Comparison of ENCODE assay signal across 8 mouse cellular contexts in genomic region chr9:122027914-122028745, GRCm38 (mm10). TPM values are rescaled to one million over a fixed set of nuclear protein-coding genes. Genes with fewer than 3 reads are reported as not detected.
A peak's percentile ranks its signal among the peaks of the same experiment; 100 is the strongest.
DNase-seq lines count a peak whose midpoint lies in the region; ATAC-seq lines count a peak whose summit lies in the region.

No protein-coding gene starts in this region.

- peak overlapping the region; percentile 91 for H3K27ac ChIP-seq in heart, embryonic 16.5 days (ENCODE audit: low read length)
- H3K27ac ChIP-seq in limb, embryonic 10.5 days = peak overlapping the region; percentile 73; the same call in 1 of the 2 replicates
- peak overlapping the region; percentile 74 for H3K27ac ChIP-seq in stomach, embryonic 16.5 days (ENCODE audit: low read length)

- peak overlapping the region; percentile 23; the same call in 1 of the 2 replicates for H3K4me2 ChIP-seq in heart, embryonic 16.5 days (ENCODE audit: low read depth, low read length)
- no peak overlapping the region for H3K4me2 ChIP-seq in stomach, embryonic 16.5 days (ENCODE audit: low read depth, low read length)

- peaks cover 39% of the 10 kb centered on the region for H3K4me1 ChIP-seq in heart, embryonic 16.5 days (ENCODE audit: control insufficient read depth, insufficient read depth, low read length)
- peaks cover 32% of the 10 kb centered on the region for H3K4me1 ChIP-seq in limb, embryonic 10.5 days
- H3K4me1 ChIP-seq in stomach, embryonic 16.5 days (ENCODE audit: control insufficient read depth, insufficient read depth, low read length) = peaks cover 21% of the 10 kb centered on the region

- no peak overlapping the region for H3K4me3 ChIP-seq in heart, embryonic 16.5 days (ENCODE audit: low read length)
- H3K4me3 ChIP-seq in limb, embryonic 10.5 days = no peak overlapping the region
- H3K4me3 ChIP-seq in stomach, embryonic 16.5 days (replicated peaks; ENCODE audit: low read length) = no peak overlapping the region

- no peaks in the 10 kb centered on the region for H3K9me3 ChIP-seq in heart, embryonic 16.5 days (replicated peaks; ENCODE audit: control insufficient read depth, low read length)
- H3K9me3 ChIP-seq in limb, embryonic 10.5 days (replicated peaks) = no peaks in the 10 kb centered on the region
- no peaks in the 10 kb centered on the region for H3K9me3 ChIP-seq in stomach, embryonic 16.5 days (replicated peaks; ENCODE audit: control insufficient read depth, low read length)

- no peaks in the 10 kb centered on the region for H3K27me3 ChIP-seq in heart, embryonic 16.5 days (ENCODE audit: control insufficient read depth, insufficient read depth, low read length)
- H3K27me3 ChIP-seq in limb, embryonic 10.5 days (ENCODE audit: low read depth, poor library complexity, severe bottlenecking) = no peaks in the 10 kb centered on the region
- no peaks in the 10 kb centered on the region for H3K27me3 ChIP-seq in stomach, embryonic 16.5 days (ENCODE audit: control insufficient read depth, insufficient read depth, low read length)

- no peak for ATAC-seq in cerebellum, adult (ENCODE audit: insufficient number of reproducible peaks, low FRiP score, low TSS enrichment)
- peak; percentile 72 for ATAC-seq in heart, embryonic 16.5 days (replicated peaks; ENCODE audit: extremely low read depth, insufficient read depth, low FRiP score)
- ATAC-seq in stomach, embryonic 16.5 days (ENCODE audit: insufficient read depth, low FRiP score) = 0 out of 2 replicates have a peak, but pooled peaks have one; percentile 45
- no peak for ATAC-seq in inflammation-experienced regulatory T-cells, adult 6 months

- no peaks in the 10 kb centered on the region for H3K36me3 ChIP-seq in heart, embryonic 16.5 days (ENCODE audit: control insufficient read depth, insufficient read depth)
- H3K36me3 ChIP-seq in limb, embryonic 10.5 days = no peaks in the 10 kb centered on the region
- H3K36me3 ChIP-seq in stomach, embryonic 16.5 days (ENCODE audit: control insufficient read depth, insufficient read depth, low read length) = no peaks in the 10 kb centered on the region

- peak; percentile 35 for DNase-seq in cerebellum, adult 11 months
- peak; percentile 38 for DNase-seq in adrenal gland, postnatal 25 days
- DNase-seq in limb, embryonic 10.5 days (ENCODE audit: low spot score) = no peak
- no peak for DNase-seq in left cerebral cortex, adult 18-20 months (ENCODE audit: low spot score in 2 of 2)

- WGBS in heart, embryonic 16.5 days = 29% methylated on average over 11 of the region's 11 CpGs
- WGBS in limb, embryonic 10.5 days = 91% methylated on average over 11 of the region's 11 CpGs
- 68% methylated on average over 11 of the region's 11 CpGs for WGBS in stomach, embryonic 16.5 days

- H3K9ac ChIP-seq in heart, embryonic 16.5 days (ENCODE audit: low read length) = no peak overlapping the region
- H3K9ac ChIP-seq in stomach, embryonic 16.5 days (ENCODE audit: low read length) = no peak overlapping the region

RNA-seq across cellular contexts. Expression of gene Pomgnt2, which starts 31.2 kb away (rescaled TPM):
- 16.3 and 21.3 TPM in 2 replicates for total RNA-seq in adrenal gland, postnatal 25 days (2021)
- 12.5 and 13.0 TPM in 2 replicates for polyA plus RNA-seq in heart, embryonic 16.5 days (2015; fragmentation: Nextera tagmentation; extraction: Ambion mirVana)
- polyA plus RNA-seq in limb, embryonic 10.5 days (2016; fragmentation: Nextera tagmentation; extraction: Ambion mirVana) = 11.5 and 12.5 TPM in 2 replicates
- 15.6 and 16.2 TPM in 2 replicates for polyA plus RNA-seq in stomach, embryonic 16.5 days (2015; fragmentation: Nextera tagmentation; extraction: Ambion mirVana)
- total RNA-seq in left cerebral cortex, adult 18-20 months (2021) = 10 to 100 TPM; 43.2 to 43.4 TPM
- polyA plus RNA-seq in inflammation-experienced regulatory T-cells, adult 6 months (2017; shearing (Covaris generic)) = under 1 TPM in 1 of 3 experiments, not detected in 2; 0.40 TPM

Comparison
In these comparisons a context has a peak if more than half of its experiments do, and no peak if none do; other contexts are left out.
1. DNase-seq: peak in cerebellum, adult 11 months (single experiment) and adrenal gland, postnatal 25 days (single experiment); none in limb, embryonic 10.5 days (single experiment) and left cerebral cortex, adult 18-20 months (0 of 2).
2. ATAC-seq: peak in heart, embryonic 16.5 days (single experiment) and stomach, embryonic 16.5 days (single experiment); none in cerebellum, adult (single experiment) and inflammation-experienced regulatory T-cells, adult 6 months (single experiment).
3. Peak in every context shown above with its lines, with median percentiles within 50 percentile points of each other: H3K27ac ChIP-seq.